Mouse (Mus musculus) urinary bladder, postnatal 25 days (tissue): ENCODE data around the gene Prdm8.
A peak's percentile ranks its signal among the peaks of the same experiment; 100 is the strongest.

ENCODE experiments used
- DNase-seq: peaks from one replicate; pipeline ENCODE4 v3.0.0; 2022; ENCODE audit warnings: low spot score

Gene Prdm8

DNA sequence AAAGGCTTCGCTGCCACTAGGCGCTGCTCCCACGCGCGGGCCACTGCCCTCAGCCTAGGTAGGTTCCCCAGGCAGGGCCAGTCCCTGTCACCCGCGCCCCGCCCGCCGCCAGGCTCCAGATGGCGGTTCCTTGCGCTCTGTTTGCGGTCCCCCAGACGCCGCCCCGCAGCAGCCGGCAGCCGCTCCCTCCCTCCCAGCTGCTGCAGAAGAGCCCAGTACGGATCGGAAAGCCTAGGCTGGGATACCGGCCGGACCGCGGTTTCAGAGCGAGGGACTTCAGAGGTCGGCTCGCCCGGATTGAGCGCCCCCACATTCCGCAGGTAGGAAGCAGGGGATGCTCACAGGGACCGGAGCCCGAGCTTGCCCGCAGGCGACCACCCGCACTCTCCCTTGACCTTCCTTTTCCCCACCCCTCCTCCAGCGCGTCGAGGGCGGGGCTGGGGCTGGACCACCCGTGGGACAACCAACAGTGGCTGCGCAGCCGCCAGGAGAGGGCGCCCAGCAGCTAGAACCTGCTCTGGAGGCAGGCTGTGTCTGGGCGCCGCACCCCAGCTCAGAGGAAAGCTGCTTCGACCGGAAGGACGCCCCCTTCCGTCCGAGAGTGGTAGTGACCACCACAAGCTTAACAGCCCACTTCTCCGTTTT is at the start of gene Prdm8:
Prdm8 (plus strand) TSS at position 19 of the 645 bp plus-strand sequence.
- peak; percentile 60 for DNase-seq

DNA sequence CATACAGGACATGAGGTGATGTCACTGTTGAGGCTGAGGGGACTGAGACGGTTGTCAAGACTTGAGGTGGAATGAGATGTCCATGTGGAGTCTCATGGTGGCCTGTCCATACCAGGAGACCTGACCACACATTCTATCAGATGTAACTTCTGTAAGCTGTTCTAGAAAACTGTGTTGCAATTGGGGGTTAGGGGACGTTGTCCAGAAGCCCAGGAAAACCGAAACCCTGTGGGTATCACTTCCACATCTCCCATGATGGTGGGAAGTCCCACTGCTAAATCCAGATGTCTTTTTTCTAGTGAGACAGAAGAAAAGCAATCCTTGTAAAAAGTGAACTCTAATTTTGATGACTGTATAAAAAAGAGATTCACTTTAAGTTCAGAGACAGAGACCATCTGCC is 39.9 kb upstream of the Prdm8 start:
- no peak for DNase-seq

- no peak for DNase-seq
Measured at GRCm38 (mm10) chr5:98138545-98139296, 28.3 kb upstream of the Prdm8 start.

DNA sequence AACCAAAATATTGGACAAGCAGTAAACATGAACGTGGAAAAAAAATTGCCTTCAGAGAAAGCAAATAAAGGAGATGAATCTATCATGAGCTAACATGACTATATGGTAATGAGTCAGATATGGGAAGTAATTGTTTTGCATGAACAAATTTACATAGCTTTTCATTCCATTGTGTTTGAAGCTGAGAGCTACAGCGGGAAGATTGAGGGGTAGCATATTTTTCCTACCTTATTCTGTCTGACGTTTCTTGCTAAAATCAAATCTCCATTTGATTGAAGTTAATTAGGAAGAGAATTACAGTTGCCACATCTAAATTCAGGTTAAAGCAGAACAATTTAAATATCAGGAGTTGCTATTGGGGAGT is 27.7 kb upstream of the Prdm8 start:
- DNase-seq: no peak

DNA sequence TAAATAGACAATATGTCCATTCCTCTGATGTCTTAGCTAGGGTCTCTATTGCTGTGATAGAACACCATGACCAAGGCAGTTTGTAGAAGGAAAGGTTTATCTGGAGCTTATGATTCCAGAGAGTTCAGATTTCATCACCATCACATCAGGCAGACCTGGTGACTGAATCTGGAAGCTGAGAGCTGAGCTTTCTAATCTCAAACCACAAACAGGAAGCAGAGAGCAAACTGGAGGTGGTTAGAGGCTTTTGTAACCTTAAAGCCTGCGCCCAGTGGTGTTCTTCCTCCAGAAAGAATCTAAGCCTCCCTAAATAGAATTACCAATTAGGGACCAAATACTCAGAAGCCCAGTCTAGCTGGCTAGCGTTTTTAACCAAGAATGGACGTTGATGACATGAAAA is 20.1 kb upstream of the Prdm8 start:
- no peak for DNase-seq

- no peak for DNase-seq
Measured at GRCm38 (mm10) chr5:98166116-98166515, 882 bp upstream of the Prdm8 start.

GRCm38 (mm10) chr5:98168356-98169285 is 1.6 kb downstream of the Prdm8 start:
- DNase-seq: no peak

- DNase-seq: no peak
Measured at GRCm38 (mm10) chr5:98169376-98170351, 2.7 kb downstream of the Prdm8 start.

- DNase-seq: no peak
Measured at GRCm38 (mm10) chr5:98171651-98172230, 4.7 kb downstream of the Prdm8 start.

GRCm38 (mm10) chr5:98172502-98173181 is 5.6 kb downstream of the Prdm8 start:
- DNase-seq: no peak

DNA sequence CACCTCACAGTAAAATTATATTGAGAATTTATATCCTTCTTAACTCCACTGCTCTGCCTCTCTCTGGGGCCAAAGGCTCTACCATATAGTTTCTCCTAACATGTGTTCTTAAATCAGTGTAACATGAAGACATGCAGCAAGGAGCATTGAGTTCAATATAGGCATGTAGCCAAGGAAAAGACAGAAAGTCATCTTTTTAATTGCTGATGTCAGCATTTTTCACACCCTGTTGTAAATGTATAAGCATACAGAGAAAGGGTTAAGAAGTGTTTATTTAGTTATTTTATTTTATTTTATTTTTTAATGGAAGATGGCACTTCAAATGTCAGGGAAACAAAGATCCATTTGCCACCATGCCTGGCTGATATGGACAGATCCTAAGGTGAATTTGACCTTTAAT is 6.7 kb downstream of the Prdm8 start:
- no peak for DNase-seq

DNA sequence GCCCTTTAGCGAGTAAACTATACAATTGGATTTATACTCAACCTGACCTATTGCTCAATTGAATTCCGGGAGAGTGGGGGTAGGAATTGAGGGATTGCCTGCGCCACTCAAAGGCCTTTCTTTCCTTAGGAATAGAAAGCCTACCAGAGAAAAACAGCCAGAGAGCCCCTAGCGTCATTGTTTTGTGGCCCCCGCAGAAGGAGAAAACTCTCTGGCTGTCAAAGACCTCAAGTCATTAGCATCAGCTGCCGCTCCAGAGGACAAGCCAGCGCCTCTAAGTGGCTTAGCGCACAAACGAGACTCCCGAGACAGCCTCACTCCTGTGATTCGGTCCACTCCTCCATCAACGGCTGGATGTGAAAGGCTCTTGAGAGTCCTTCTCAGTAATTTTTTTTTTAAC is 12.6 kb downstream of the Prdm8 start:
- no peak for DNase-seq

- no peak for DNase-seq
Measured at GRCm38 (mm10) chr5:98180461-98180887, 13.5 kb downstream of the Prdm8 start.

- DNase-seq: no peak
Measured at GRCm38 (mm10) chr5:98180888-98181635, 14.1 kb downstream of the Prdm8 start.

DNA sequence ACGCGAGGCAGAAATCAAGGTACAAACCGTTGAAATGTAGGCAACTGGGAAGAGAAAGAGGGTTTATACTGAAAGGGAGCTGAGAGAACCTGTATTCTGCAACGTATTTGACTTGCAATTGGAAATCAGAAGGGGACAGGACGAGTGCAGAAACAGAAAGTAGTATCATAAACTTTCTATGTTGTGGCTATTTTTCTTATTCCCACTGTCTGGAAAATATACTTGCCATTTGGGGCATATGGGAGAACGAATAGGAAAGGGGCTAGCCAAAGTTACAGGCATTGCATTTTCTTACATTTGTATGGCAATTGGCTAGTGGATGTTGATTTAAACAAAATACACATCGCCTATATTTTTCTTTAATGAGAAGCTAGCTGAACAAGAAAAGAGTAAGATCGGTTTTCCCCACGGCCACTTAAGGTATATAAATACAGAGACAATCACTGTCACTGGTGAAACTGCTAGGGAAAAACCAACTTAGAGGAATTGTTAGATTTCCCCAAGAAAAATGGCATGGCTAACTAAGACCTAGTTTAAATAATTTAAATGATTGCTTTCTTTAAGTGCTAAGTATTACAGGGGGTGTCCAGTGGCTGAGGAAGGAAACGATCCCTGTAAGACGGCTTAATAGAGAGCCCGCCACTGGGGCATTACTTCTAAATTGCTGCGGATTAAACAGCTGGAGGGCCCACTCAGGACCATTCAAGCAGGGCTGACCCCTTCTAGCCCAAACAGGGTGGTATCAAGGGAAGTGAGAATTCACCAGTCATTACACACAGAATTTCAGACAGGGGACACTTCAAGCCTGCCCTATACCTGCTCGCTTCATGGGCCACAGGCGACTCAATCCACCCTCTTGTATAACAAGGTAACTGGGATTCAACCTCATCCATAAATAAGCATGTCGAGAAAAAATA is 14.9 kb downstream of the Prdm8 start:
- DNase-seq: no peak

DNA sequence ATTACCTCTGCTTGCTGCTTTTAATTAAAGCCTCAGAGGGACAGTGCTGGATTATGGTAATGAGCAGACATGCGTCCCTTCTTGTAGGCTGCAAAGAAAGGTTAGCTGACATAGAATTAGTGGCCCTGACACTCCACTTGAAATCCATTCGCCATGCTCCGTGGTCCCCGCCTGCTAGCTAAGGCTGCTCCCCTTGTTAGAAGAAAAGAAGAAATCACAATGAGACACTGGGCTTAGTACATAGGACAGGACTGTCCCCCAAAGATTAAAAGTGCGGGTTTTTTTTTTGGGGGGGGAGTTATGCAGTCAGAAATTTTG is 15.6 kb downstream of the Prdm8 start:
- DNase-seq: no peak

GRCm38 (mm10) chr5:98183031-98183595 is 16.1 kb downstream of the Prdm8 start:
- no peak for DNase-seq

GRCm38 (mm10) chr5:98184281-98184910 is 17.4 kb downstream of the Prdm8 start:
- DNase-seq: no peak
